Mouse (Mus musculus): ENCODE measurements at regions not wholly inside any gene's neighbourhood (a gene's known extent, or its start where the extent isn't known, plus 50 kb on each side); places are given as distances from the start of the nearest gene placed in this dataset.

DNA sequence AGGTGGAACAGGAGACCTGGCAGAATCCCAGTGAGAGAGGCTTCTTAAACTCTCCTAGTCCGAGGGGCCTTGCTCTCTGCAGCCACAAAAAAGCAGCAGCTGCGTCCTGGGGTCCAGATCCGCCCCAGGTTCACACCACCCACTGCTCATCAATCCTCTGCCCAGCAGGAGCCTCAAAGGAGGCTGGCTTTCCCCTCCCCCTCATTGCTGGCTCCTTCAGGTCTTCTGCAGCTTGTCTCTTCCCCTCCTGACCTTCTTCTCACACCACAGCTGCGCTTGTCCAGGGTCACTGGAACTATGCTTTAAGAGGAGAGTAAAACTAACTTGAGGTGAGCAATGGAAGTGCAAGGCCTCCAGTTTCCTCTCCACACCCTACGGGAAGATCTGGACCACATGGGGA lies 50.0 kb upstream of the Mmp2 start:
- no peak for TF ChIP-seq CTCF (IDR thresholded peaks at IDR 0.05; ENCODE audit: control insufficient read depth, insufficient read depth, insufficient read length)
- no peak for TF ChIP-seq USF1 (IDR thresholded peaks at IDR 0.05; ENCODE audit: low read depth)
- no peak for TF ChIP-seq MYOG (IDR thresholded peaks at IDR 0.05; ENCODE audit: control insufficient read depth, extremely low read depth, insufficient read length)
- TF ChIP-seq MAX (IDR thresholded peaks at IDR 0.05): no peak
- no peak for TF ChIP-seq FOSL1 (IDR thresholded peaks at IDR 0.05; ENCODE audit: insufficient read depth, low read length, poor library complexity, severe bottlenecking)
- no peak for TF ChIP-seq MYOD1 (IDR thresholded peaks at IDR 0.05; ENCODE audit: control insufficient read depth, insufficient read length, low read depth)

Data from C2C12 (cell line).